Mouse (Mus musculus) right cerebral cortex, postnatal 4 days (tissue): ENCODE measurements around the gene Il5.

Experiments
- DNase-seq: peaks from one replicate; pipeline ENCODE4 v3.0.0-alpha.2; 2022

The Il5 gene

DNA sequence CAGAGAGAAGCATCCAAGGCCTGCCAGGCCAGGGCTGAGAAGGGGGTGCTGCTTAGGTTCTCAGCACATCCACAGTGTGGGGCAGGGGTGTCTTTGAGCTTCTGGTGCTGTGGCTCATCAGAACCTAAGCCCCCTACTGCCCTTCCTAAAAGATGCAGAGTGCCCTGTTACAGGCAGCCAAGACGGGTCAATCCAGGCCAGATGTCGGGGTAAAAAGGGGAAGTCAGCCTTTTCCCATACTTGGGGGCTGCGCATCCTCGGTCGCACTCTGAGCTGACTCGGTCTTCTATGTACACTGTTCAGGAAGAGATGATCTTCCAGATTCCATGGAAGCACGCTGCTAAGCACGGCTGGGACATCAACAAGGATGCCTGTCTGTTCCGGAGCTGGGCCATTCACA is 51.9 kb downstream of the Il5 start:
- DNase-seq: no peak

- no peak for DNase-seq
These were observed 52.5 kb downstream of the Il5 start, which contains the start of gene Gm17334 for GRCm38 (mm10) chr11:53773087-53773486. TSS of gene Gm17334 (minus strand) at chr11:53773187.

- DNase-seq: no peak
These were observed 53.2 kb downstream of the Il5 start for GRCm38 (mm10) chr11:53773641-53774360.
